Mouse (Mus musculus) spleen, postnatal 4 days (tissue): ENCODE results near the gene Akap8l.
A peak's percentile ranks its signal among the peaks of the same experiment; 100 is the strongest.

Experiments used
- DNase-seq, 2 experiments: peaks; one replicate each; pipeline ENCODE4 v3.0.0; 2022; ENCODE audit warnings: low spot score in 2 of 2

Akap8l gene

GRCm38 (mm10) chr17:32358192-32358942 lies 8.0 kb upstream of the Akap8l start:
- no peak for DNase-seq

GRCm38 (mm10) chr17:32356766-32357760 lies 6.7 kb upstream of the Akap8l start:
- DNase-seq, result peak in 1 of 2 experiments; percentile 10

DNA sequence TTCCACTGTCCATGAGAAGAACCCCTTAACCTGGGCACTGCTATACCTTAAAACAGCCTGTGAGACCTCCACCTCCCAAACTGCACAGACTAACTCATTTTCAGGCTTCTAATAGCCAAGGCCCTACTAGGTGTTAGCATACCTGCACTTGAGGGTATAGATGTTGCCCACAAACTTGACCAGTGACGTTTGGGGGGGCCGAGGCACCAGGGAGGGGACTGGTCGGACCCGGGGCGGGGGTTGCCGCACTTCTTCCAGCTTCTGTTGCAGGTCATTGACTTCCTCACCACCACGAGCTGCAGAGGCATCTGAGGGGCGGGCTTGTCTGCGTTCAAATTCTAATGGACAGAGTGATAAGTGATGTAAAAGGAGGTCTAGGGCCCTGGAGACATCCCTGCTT lies 5.9 kb upstream of the Akap8l start:
- DNase-seq, result no peak

GRCm38 (mm10) chr17:32355031-32355430 lies 4.6 kb upstream of the Akap8l start:
- DNase-seq, result no peak

DNA sequence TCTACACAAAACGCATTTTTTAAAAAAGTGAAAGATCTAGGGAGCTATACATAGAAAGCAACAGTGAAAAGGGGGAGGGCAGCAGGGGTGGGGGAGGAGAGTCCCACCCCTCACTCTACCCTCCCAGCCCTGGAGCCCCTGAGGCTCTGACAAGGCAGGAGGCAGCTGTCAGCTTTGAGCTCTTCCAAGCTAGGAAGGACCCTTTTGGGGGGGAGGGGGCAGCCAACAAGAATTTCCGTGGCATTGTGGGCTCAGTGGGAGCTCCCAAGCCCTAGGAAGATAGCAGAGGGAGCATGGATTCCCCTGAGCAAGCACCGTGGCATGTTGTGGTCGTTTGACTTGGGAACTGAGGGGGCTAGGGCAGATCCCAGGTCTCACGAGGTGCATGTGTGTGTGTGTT lies 3.8 kb upstream of the Akap8l start:
- no peak for DNase-seq

DNA sequence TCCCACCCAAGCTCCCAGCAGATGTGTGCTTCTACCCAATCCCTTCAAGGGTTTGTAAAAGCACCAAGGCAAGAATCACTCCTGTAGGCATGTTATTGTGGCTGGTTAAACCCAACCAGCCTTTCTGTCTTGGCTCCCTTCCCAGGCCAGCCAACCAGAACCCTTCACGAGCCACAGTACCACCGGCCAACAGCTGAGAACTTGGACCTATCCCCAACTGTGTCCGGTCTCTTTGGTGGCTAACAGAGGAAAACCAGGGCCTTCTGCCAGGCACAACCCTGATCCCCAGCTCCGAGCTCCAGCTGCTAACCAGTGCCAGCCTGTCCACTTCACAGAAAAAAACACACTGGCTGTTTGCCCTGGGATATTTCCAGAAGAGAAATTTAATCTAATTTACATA lies 3.3 kb upstream of the Akap8l start:
- no peak for DNase-seq

- DNase-seq, result no peak
Measured at GRCm38 (mm10) chr17:32351726-32352125, 1.3 kb upstream of the Akap8l start.

- no peak for DNase-seq
Measured at GRCm38 (mm10) chr17:32351269-32351668, 862 bp upstream of the Akap8l start.

GRCm38 (mm10) chr17:32349851-32350381 lies 491 bp downstream of the Akap8l start:
- no peak for DNase-seq

GRCm38 (mm10) chr17:32349037-32349732 lies 1.2 kb downstream of the Akap8l start:
- peak in 1 of 2 experiments; percentile 67 for DNase-seq

GRCm38 (mm10) chr17:32348406-32348805 lies 2.0 kb downstream of the Akap8l start:
- no peak for DNase-seq

- no peak for DNase-seq
Measured at GRCm38 (mm10) chr17:32341102-32341501, 9.3 kb downstream of the Akap8l start.

DNA sequence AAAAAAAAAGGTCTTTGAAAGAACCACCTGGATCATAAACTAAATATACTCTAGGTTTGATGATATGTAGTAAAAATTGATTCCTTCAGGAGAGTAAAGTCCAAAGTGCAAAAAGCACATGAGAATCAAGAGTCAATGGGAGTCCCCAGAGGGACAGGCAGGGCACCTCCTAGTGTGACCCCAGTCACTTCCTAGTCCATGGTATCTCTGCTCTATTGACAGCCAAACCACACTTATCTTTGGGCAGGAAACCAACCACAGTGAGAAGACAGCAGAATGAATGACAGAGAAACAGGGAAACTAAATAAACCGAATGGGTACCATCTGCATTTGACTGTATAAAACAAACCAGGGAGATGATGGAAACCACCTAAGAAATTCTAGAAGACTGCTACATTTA lies 10.3 kb downstream of the Akap8l start:
- DNase-seq, result no peak

- DNase-seq, result no peak
Measured at GRCm38 (mm10) chr17:32335869-32336268, 14.5 kb downstream of the Akap8l start.

DNA sequence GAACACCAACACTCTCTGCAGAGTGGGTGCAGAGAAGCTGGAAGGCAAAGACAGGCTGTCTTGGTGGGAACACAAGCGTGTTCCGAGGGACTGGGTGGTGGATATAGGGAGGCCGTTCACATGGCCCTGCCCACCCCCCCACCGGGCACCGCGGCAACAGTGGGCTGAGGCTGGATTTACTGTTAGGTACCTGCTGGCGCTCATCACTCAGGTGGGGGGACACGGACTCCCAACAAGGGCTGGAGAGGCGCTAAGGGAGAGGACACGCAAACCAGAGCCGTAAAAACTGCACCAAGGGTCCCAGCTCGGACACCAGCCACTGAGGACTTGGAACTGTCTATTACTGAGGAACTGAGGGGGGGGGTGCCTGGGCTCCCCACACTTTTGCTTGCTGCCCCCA lies 15.5 kb downstream of the Akap8l start:
- DNase-seq, result no peak

DNA sequence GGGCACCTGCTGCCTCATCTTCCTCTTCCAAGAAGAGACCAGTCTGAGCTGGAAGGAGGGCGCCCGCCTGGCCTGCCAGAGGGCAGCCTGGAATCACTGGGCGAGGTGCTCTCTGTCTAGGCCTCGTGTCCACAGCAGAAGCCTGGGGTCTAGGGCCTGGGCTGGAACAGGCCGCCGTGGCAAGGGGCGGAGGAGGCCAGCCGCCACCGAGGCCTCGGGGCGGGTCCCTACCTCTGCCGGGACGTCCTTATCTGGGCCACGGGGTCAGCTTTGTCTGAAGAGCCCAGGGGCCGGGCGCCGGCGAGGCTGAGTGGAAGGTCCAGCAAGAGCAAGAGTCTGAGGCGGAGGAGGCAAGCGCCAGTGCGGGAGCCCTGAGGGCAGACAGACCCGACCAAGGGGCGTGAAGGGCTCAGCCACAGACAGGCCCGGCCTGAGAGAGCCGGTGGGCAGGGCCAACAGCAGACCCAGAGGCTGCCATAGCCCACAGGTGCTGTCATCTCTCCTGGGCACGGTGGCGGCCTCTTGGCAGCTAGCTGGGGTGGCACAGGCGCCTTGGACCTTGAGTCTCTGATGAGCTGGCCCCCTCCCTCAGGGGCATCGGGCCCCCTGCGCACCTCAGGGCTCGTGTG lies 16.6 kb downstream of the Akap8l start:
- DNase-seq, result no peak

GRCm38 (mm10) chr17:32327501-32327900 lies 22.9 kb downstream of the Akap8l start:
- DNase-seq, result no peak

GRCm38 (mm10) chr17:32322809-32323208 lies 27.6 kb downstream of the Akap8l start:
- DNase-seq, result no peak

DNA sequence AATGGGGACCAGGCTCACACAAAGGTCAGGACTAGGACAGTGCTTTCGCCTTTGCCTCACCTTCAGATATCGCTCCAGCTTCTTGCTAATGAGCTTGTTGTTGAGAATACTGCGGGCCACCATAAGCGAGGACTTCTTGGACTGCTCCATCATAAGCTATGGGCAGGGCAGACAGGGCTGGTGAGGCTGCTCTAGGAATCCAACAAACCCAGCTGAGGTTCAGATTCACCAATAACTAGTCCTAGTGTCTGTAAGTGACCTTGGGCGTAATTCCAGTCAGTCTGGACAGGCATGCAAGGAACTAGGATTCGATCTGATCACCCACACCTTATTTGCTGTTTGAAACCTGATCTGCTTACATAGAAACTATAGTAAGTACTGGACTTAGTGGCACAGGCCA lies 28.6 kb downstream of the Akap8l start:
- DNase-seq, result no peak

GRCm38 (mm10) chr17:32321390-32321734 lies 29.0 kb downstream of the Akap8l start:
- no peak for DNase-seq

- DNase-seq, result peak; percentile 96 to 97
Measured at GRCm38 (mm10) chr17:32320597-32321389, 29.6 kb downstream of the Akap8l start, which contains the start of gene Akap8. Akap8 (minus strand) TSS chr17:32321238.
